Mouse (Mus musculus): ENCODE measurements around the gene Mafg. TPM values are rescaled to one million over a fixed set of nuclear protein-coding genes. Genes with fewer than 3 reads are reported as not detected.

Mafg gene
- polyA plus RNA-seq, 1 experiment from 2014 or later: 42.1 TPM

DNA sequence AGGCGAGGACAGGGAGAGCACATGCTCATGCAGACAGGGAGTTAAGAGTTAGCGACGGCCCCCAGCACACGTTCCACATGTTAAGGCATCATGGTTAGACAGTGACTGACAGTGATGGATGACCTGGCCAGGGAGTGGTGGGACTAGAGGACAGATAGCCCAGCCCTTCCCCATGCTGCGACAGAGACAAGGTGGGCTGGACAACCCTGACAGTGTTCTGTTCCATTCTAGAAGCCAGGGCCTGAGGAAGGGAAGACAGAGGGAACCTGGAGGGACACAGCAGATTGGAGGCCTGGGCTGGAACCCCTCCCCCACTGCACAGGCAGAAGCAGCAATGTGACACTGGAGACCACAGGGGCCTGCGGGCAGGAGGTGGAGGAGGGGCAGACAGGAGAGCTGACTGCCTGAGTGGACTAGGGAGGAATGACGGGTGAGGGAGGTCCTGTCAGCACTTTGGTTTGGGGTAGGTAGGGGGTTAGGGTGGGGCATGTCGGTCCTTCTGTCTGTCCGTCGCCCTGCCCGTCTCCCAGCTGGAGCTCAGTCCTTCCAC is 54.6 kb downstream of the Mafg start:
- Histone ChIP-seq H3K4me2 (replicated peaks) (no peak overlapping the region), H3K9ac (replicated peaks) (no peak overlapping the region), H3K4me3 (no peak overlapping the region), H3K36me3 (peaks cover 26% of the 10 kb centered on the region), H3K27ac (replicated peaks) (no peak overlapping the region), H3K9me3 (no peaks in the 10 kb centered on the region), H3K27me3 (no peaks in the 10 kb centered on the region), H3K4me1 (peaks cover 41% of the 10 kb centered on the region)
- 86% methylated on average over 11 of the region's 11 CpGs for WGBS
- no peak for ATAC-seq (replicated peaks)

GRCm38 (mm10) chr11:120578024-120578693 is 55.2 kb downstream of the Mafg start:
- H3K4me3 ChIP-seq: no peak overlapping the region
- H3K4me1 ChIP-seq: peaks cover 42% of the 10 kb centered on the region
- no peak overlapping the region for H3K27ac ChIP-seq (replicated peaks)
- no peak overlapping the region for H3K9ac ChIP-seq (replicated peaks)
- H3K36me3 ChIP-seq: peaks cover 25% of the 10 kb centered on the region
- H3K4me2 ChIP-seq (replicated peaks): no peak overlapping the region
- no peaks in the 10 kb centered on the region for H3K27me3 ChIP-seq
- 93% methylated on average over 10 of the region's 10 CpGs for WGBS
- H3K9me3 ChIP-seq: no peaks in the 10 kb centered on the region
- ATAC-seq (replicated peaks): no peak

DNA sequence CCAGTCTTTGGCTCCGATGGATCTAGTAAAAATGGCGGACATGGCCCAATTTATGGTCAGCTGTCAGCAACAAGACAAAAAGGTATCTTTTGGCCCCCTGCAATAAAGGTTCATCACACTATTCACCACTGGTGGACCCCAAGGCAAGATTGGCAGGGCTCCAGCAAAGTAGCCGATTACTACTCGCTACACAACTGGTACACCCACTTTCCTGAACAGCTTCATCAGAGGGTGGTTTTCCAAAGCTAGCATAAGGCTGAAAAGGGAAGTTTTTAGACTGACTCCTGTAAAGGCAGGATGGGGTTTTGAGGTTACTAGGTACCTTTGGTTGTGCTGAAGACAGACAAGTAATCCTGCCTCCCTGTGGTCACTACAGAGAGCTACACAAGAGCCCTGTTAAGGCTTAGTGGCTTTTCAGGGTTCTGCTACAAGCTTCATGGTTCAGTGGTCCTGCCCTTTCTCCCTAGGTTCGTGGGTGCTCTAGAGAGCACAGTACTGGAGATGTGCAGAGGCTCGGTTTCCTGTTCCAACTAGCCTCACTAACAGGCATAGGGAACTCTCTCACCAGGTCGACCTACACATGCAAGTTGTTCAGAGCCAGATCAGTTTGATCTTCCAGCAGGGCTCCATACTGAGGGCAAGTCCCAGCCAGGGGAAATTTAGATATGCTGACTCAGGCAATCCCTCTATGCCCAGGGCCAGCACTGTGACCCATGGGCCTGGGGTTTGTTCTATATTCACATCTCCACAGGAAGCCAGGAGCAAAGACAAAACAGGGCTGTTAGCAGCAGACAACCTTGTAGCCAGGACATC is 56.0 kb downstream of the Mafg start:
- ATAC-seq (replicated peaks): no peak
- Histone ChIP-seq H3K4me2 (replicated peaks) (no peak overlapping the region), H3K27me3 (no peaks in the 10 kb centered on the region), H3K4me3 (no peak overlapping the region), H3K9ac (replicated peaks) (no peak overlapping the region), H3K9me3 (no peaks in the 10 kb centered on the region), H3K4me1 (peaks cover 40% of the 10 kb centered on the region), H3K36me3 (peaks cover 25% of the 10 kb centered on the region), H3K27ac (replicated peaks) (no peak overlapping the region)
- 82% methylated on average over 7 of the region's 7 CpGs for WGBS

GRCm38 (mm10) chr11:120576365-120576981 is 56.9 kb downstream of the Mafg start:
- Histone ChIP-seq H3K36me3 (peaks cover 25% of the 10 kb centered on the region), H3K27me3 (no peaks in the 10 kb centered on the region), H3K9me3 (no peaks in the 10 kb centered on the region), H3K4me1 (peaks cover 38% of the 10 kb centered on the region), H3K9ac (replicated peaks) (no peak overlapping the region), H3K27ac (replicated peaks) (no peak overlapping the region), H3K4me3 (no peak overlapping the region), H3K4me2 (replicated peaks) (no peak overlapping the region)
- 93% methylated on average over 3 of the region's 3 CpGs for WGBS
- ATAC-seq (replicated peaks): no peak

DNA sequence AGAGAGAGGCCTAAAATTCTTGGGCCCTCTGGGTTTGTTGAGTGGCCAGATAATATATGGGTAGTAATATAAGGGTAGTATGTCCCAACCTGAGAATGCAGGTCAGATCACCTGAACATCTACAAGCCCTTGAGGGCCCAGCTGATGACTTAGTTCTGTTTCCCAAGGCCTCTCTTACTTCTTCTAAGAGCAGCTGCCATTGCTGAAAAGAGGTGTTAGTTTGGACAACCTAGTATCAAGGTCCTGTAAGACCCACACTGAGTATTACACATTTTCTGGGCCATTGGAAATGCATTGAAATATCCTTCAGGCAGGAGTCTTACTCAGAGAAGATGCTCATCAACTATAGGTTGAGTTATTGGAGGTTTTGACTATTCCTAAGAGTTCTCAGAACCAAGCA is 57.5 kb downstream of the Mafg start:
- peaks cover 29% of the 10 kb centered on the region for H3K36me3 ChIP-seq
- H3K9ac ChIP-seq (replicated peaks): no peak overlapping the region
- ATAC-seq (replicated peaks): no peak
- no peaks in the 10 kb centered on the region for H3K9me3 ChIP-seq
- no peaks in the 10 kb centered on the region for H3K27me3 ChIP-seq
- H3K4me3 ChIP-seq: no peak overlapping the region
- H3K27ac ChIP-seq (replicated peaks): no peak overlapping the region
- H3K4me1 ChIP-seq: peaks cover 43% of the 10 kb centered on the region
- no peak overlapping the region for H3K4me2 ChIP-seq (replicated peaks)

Small RNAs within 50 kb of the gene (microRNA-seq; reads per million reads assigned to microRNA genes)
- 2.0 reads per million for gene Mir6936

Other genes with a start within 250 kb of the Mafg start
- gene Nploc4, start 195.9 kb downstream of the Mafg start, polyA plus RNA-seq (2015; fragmentation: Nextera tagmentation; extraction: Ambion mirVana): 34.8 and 35.2 TPM in 2 replicates
- gene Tspan10, start 191.0 kb downstream of the Mafg start, polyA plus RNA-seq (2015; fragmentation: Nextera tagmentation; extraction: Ambion mirVana): not detected in 2 replicates
- gene Pde6g, start 180.1 kb downstream of the Mafg start, polyA plus RNA-seq (2015; fragmentation: Nextera tagmentation; extraction: Ambion mirVana): 0.18 TPM in 1 of 2 replicates, not detected in the other
- gene Oxld1, start 175.5 kb downstream of the Mafg start, polyA plus RNA-seq (2015; fragmentation: Nextera tagmentation; extraction: Ambion mirVana): 11.1 and 12.0 TPM in 2 replicates
- gene Ccdc137, start 175.5 kb downstream of the Mafg start, polyA plus RNA-seq (2015; fragmentation: Nextera tagmentation; extraction: Ambion mirVana): 25.2 and 29.9 TPM in 2 replicates
- 49.1 and 50.8 TPM in 2 replicates for gene Arl16, start 166.0 kb downstream of the Mafg start, polyA plus RNA-seq (2015; fragmentation: Nextera tagmentation; extraction: Ambion mirVana)
- 111 and 113 TPM in 2 replicates for gene Mrpl12, start 149.0 kb downstream of the Mafg start, polyA plus RNA-seq (2015; fragmentation: Nextera tagmentation; extraction: Ambion mirVana)
- 27.0 and 32.9 TPM in 2 replicates for gene Slc25a10, start 141.8 kb downstream of the Mafg start, polyA plus RNA-seq (2015; fragmentation: Nextera tagmentation; extraction: Ambion mirVana)
- gene Gcgr, start 102.9 kb downstream of the Mafg start, polyA plus RNA-seq (2015; fragmentation: Nextera tagmentation; extraction: Ambion mirVana): 0.09 TPM in 2 replicates
- 242 and 245 TPM in 2 replicates for gene Mcrip1, start 83.9 kb downstream of the Mafg start, polyA plus RNA-seq (2015; fragmentation: Nextera tagmentation; extraction: Ambion mirVana)
- 0.23 TPM in 1 of 2 replicates, not detected in the other for gene Ppp1r27, start 82.5 kb downstream of the Mafg start, polyA plus RNA-seq (2015; fragmentation: Nextera tagmentation; extraction: Ambion mirVana)
- 234 and 239 TPM in 2 replicates for gene P4hb, start 60.3 kb downstream of the Mafg start, polyA plus RNA-seq (2015; fragmentation: Nextera tagmentation; extraction: Ambion mirVana)
- 464 TPM in 2 replicates for gene Arhgdia, start 52.0 kb downstream of the Mafg start, polyA plus RNA-seq (2015; fragmentation: Nextera tagmentation; extraction: Ambion mirVana)
- 372 and 388 TPM in 2 replicates for gene Alyref, start 35.2 kb downstream of the Mafg start, polyA plus RNA-seq (2015; fragmentation: Nextera tagmentation; extraction: Ambion mirVana)
- 199 and 205 TPM in 2 replicates for gene Anapc11, start 35.2 kb downstream of the Mafg start, polyA plus RNA-seq (2015; fragmentation: Nextera tagmentation; extraction: Ambion mirVana)
- 0.51 and 0.65 TPM in 2 replicates for gene Npb, start 25.1 kb downstream of the Mafg start, polyA plus RNA-seq (2015; fragmentation: Nextera tagmentation; extraction: Ambion mirVana)
- 167 and 174 TPM in 2 replicates for gene Pcyt2, start 15.7 kb downstream of the Mafg start, polyA plus RNA-seq (2015; fragmentation: Nextera tagmentation; extraction: Ambion mirVana)
- 51.4 and 53.1 TPM in 2 replicates for gene Sirt7, start 8.4 kb downstream of the Mafg start, polyA plus RNA-seq (2015; fragmentation: Nextera tagmentation; extraction: Ambion mirVana)
- 30.9 and 35.3 TPM in 2 replicates for gene Pycr1, start 10.2 kb upstream of the Mafg start, polyA plus RNA-seq (2015; fragmentation: Nextera tagmentation; extraction: Ambion mirVana)
- gene Myadml2, start 14.6 kb upstream of the Mafg start, polyA plus RNA-seq (2015; fragmentation: Nextera tagmentation; extraction: Ambion mirVana): 0.47 TPM in 1 of 2 replicates, not detected in the other
- 0.46 and 1.1 TPM in 2 replicates for gene Notum, start 27.6 kb upstream of the Mafg start, polyA plus RNA-seq (2015; fragmentation: Nextera tagmentation; extraction: Ambion mirVana)
- gene Aspscr1, start 39.4 kb upstream of the Mafg start, polyA plus RNA-seq (2015; fragmentation: Nextera tagmentation; extraction: Ambion mirVana): 144 and 154 TPM in 2 replicates
- 97.9 and 103 TPM in 2 replicates for gene Cenpx, start 80.1 kb upstream of the Mafg start, polyA plus RNA-seq (2015; fragmentation: Nextera tagmentation; extraction: Ambion mirVana)
- gene Lrrc45, start 80.3 kb upstream of the Mafg start, polyA plus RNA-seq (2015; fragmentation: Nextera tagmentation; extraction: Ambion mirVana): 94.1 and 94.8 TPM in 2 replicates
- 245 and 251 TPM in 2 replicates for gene Rac3, start 87.9 kb upstream of the Mafg start, polyA plus RNA-seq (2015; fragmentation: Nextera tagmentation; extraction: Ambion mirVana)
- 9.0 and 9.3 TPM in 2 replicates for gene Dcxr, start 93.7 kb upstream of the Mafg start, polyA plus RNA-seq (2015; fragmentation: Nextera tagmentation; extraction: Ambion mirVana)
- 0.64 and 0.69 TPM in 2 replicates for gene Cbr2, start 98.5 kb upstream of the Mafg start, polyA plus RNA-seq (2015; fragmentation: Nextera tagmentation; extraction: Ambion mirVana)
- gene Hmga1b, start 129.2 kb upstream of the Mafg start, polyA plus RNA-seq (2015; fragmentation: Nextera tagmentation; extraction: Ambion mirVana): 1.8 and 2.4 TPM in 2 replicates
- gene Rfng, start 150.6 kb upstream of the Mafg start, polyA plus RNA-seq (2015; fragmentation: Nextera tagmentation; extraction: Ambion mirVana): 88.5 and 94.5 TPM in 2 replicates
- gene Gps1, start 150.7 kb upstream of the Mafg start, polyA plus RNA-seq (2015; fragmentation: Nextera tagmentation; extraction: Ambion mirVana): 276 and 287 TPM in 2 replicates
- gene Dus1l, start 162.8 kb upstream of the Mafg start, polyA plus RNA-seq (2015; fragmentation: Nextera tagmentation; extraction: Ambion mirVana): 50.0 and 50.1 TPM in 2 replicates
- gene Fasn, start 190.9 kb upstream of the Mafg start, polyA plus RNA-seq (2015; fragmentation: Nextera tagmentation; extraction: Ambion mirVana): 78.3 and 80.6 TPM in 2 replicates

All from forebrain, embryonic 15.5 days (tissue).